Mouse (Mus musculus): ENCODE results near the gene Cntnap1.

Cntnap1 gene

DNA sequence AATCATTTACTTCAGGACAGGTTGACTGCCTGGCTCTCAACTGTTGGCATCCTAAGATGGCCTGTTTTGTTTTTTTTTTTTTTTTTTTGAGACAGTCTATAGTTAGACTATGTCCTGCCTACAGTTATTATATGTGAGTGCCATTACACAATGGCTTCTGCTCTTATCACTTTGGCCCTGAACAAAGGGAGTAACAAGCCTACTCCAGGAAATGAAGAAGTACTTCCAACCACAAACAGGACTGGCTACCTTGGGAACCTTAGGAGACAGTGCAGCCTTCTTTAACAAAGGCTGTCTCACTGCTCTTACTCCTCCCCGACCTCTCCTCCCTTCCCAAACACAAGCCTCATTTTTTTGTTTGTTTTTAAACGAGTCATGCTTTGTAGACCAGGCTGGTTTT is 50.5 kb downstream of the Cntnap1 start:
- DNase-seq (ENCODE audit: low spot score in 2 of 2) = no peak

DNA sequence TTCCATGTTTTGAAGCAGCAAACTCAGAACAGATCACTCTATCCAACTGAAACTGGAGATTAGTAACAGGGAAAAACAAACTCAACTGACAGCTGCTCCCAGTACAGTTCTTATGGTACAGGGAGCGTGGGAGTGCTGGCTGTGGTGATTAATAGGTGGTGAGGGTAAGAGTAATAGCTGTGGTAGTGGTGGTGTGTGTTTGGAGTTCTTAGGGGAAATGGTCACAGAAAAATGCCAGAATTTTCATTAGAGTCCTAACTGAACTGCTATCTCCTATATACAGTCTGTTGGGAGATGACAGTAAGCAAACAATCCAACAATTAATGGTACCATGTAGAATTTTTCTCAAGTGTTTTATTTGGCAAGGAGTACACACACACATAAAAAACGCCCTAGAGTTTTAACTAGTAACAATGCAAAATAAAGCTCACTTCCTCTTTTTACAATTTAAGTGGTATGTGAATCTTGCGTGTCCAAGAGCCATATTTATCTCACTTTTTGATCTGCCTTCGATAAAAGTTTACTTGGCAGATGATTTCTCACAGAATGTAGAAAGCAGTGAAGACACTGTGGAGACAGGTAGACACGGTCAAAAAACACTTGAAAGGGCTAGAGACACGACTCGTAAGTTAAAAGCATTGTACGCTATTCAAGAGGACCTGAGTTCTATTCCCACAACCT is 51.1 kb downstream of the Cntnap1 start:
- no peak for DNase-seq (ENCODE audit: low spot score in 2 of 2)

DNA sequence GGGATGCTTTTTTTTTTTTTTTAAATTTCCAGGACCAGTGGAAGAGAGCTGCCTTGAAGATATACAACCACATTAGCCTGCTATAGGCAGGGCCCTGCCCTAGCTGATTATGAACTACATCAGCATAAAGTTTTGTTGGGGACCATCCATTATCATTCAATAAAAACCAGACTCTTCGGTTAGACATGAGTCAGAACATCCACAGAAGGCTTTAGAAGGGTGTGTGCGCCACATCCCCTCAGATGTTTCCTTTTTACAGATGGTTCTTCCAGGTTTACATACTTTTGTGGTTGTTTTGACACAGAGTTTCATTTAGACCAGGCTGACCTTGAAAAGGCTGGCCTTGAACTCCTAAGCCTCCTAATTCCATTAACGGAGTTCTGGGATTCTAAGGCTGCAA is 54.0 kb downstream of the Cntnap1 start:
- no peak for DNase-seq (ENCODE audit: low spot score in 2 of 2)

DNA sequence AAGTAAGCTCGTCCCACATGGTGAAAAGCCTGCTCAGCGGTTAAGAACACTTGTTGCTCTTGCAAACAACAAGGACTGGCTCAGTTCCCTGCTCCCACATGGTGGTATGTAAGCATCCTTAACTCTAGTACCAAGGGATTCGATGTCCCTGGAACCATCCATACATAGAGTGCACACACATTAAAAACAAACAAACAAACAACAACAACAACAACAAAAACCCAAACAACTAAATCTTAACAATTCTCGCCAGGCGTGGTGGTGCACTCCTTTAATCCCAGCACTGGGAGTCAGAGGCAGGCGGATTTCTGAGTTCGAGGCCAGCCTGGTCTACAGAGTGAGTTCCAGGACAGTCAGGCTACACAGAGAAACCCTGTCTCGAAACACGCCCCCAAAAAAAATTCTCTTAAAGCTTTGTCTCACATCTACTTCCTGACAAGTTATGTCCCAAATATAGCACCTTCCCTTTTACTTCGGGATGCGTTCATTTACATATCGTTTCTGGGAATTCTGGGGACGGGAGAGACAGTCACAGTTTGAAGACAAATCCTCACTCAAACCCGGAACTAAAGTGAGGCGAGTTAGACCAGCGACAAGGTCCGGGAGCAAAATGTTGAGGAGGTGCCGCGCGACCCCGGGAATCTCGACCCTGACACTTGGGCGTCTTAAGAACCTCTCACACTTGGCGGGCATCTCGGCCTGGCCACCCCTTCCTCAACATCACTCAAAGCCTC is 55.2 kb downstream of the Cntnap1 start:
- DNase-seq (ENCODE audit: low spot score in 2 of 2) = no peak

DNA sequence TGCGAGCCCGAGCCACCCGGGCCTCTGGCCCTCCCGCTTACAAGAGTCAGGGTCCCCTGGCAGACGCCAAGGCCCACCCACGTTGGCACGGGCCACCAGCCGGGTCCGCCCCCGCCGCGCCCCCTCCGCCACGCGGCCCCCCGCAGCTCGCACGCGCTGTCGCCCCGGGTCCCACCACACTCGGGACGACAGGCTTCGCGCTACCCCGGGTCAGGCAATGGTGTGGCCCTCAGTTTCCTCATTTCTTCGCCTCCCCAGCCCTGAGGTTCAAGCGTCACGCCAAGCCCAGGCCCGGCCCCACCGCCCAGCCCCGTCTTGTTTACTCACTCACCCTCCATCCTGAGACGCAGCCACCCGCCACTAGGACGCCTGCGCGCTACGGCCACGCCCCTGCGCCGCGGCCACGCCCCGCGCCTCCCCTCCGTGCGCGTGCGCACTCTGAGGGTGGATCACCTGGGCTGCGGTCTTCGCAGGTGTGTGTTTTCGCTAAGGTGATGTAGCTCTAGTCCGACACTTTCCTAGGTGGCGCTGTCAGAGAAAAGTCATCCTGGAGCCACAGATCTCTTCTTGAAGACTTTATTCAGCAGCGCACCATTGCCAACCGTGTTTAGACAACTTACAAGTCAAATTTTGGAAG is 55.9 kb downstream of the Cntnap1 start, which contains the start of gene Ezh1:
Gene Ezh1 (minus strand): TSS at position 399 of the 637 bp plus-strand sequence.
- peak; percentile 83 to 87 for DNase-seq (ENCODE audit: low spot score in 2 of 2)

DNA sequence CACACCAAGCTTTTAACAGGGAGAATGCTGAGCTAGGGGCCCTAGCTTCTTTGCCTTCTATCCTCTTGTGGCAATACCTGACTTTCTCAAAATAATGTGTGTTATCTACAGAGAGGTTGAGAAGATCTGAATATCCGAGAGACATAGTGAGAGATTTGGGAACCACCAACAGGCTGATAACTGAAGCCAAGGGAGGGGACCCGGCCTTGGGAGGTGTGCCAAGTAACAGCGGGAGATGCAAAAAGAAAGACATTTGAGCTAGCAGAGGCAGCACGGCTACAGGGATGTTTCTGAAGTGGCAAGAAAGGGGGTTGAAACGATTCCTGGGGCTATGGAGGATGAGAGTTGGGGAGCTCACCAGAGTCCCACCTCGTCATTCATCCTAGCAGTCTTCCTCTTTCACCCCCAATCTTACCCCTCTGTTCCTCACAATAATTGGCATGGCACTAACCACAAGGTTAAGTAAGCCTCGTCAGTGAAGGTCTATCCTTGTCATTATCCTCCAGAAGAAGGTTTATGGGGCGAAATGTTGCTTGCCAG is 59.1 kb downstream of the Cntnap1 start:
- DNase-seq (ENCODE audit: low spot score in 2 of 2) = no peak

DNA sequence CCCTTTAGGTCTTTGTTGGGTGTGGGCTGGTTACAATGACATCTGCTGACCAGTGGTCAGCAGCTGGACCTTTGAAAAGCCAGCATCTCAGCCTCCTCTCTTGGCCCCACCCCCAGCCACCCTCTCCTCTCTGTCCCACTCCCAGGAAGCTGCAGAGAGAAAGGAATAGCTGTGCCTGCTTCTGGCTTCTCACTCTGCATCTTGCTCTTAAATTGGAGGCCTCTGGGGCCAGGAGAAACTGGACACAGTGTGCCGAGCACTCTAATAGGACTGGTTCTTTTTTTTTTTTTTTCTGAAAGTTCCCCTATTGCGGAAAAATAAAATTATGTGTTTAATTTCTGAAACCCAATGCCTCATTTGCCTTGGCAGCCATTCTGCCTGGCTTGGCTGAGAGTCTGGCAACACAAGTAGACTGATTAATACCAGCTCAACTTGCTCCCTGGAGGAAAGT is 59.8 kb downstream of the Cntnap1 start:
- no peak for DNase-seq (ENCODE audit: low spot score in 2 of 2)

DNA sequence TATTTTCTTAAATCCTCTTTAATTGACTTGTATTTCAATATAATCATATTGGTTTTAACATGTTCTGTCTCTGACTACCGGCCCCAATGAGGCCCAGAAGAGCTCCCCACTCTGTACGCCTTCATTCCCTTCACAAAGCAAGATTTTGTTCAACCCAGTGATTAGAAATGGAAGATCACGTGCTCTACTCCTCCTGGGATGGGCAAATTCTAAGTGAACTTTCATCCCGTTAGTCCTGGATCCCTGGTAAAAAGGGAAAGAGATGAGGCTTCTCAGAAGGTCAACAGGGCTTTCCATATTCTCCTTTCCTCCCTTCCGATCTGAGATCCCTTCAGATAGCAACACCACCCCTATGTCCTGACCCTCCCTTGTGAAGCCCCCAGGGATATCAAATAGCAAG is 60.2 kb downstream of the Cntnap1 start:
- DNase-seq (ENCODE audit: low spot score in 2 of 2) = no peak

DNA sequence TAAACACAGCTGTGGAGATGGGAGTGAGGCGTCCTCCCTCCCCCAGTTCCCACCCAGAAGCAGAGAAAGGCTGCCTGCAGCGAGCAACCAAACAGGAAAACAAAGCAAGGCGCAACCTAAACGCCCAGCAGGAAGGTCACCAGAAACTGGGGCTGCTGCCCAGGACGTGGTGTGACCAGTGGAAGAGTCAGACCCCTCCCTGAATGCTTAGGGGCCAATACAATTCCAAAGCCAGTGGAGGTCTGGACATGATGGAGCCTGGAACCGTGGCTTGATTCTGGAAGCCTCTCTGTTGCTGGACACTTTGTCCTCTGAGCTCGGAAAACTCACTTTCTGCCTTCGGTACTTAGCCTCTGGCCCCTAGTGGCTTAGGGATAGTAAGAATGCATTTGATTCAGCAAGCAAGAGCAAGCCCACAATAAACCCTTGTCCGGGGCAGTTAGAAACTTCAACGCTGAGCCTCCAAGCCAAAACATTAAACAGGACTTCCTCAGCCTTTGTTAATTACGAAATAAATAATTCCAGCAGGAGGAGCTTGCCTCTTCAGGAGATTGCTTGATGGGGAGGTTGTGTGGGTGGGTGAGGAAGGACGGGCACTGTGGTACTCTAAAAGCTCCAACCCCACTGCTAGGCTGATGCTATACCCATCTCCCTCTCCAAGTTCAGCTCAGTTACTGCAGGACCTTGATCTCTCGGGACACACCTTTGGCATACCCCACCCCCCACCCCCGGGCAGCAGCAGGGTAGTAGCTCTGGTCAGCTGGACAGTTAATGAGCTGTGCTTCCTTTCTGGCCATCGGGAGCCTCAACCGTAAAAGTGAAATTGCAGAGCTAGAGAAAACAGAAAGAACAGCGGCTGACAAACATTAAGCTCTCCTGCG is 60.9 kb downstream of the Cntnap1 start:
- DNase-seq (ENCODE audit: low spot score in 2 of 2) = no peak

DNA sequence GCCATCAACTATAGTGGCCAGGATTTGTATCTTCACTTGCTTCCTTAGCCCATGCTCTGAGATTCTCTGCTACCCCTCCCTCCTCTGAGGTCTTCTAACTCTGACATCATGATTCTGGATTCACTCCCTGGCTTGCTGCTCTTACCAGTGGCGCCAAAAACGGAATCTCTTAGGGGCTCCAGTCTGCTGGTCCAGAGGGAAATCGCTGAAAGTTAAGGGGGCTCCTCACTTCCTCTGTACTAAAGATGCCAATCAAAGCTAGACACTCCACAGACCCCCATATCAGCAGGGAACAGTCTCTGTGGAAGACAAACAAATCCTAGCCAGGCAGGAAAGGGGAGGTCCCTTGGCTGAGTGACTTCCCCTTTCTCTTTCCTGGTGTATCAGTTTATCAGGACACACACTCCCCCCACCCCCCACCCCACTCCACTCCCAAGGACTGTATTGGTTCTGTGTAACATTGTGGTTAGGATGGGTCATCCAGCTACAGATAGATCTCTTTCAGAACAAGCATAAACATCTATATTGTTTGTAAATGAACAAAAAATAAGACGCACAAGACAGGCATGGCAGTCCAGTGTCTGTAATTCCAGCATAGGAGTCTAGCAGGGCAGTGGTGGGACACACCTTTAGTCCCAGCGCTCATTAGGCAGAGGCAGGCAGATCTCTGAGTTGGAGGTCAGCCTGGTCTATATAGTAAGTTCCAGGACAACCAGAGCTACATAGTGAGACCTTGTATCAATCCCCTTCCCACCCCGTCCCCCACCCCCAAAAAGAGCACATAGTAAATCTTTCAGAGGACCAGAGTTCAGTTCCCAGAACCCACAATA is 61.9 kb downstream of the Cntnap1 start:
- DNase-seq (ENCODE audit: low spot score in 2 of 2) = no peak

DNA sequence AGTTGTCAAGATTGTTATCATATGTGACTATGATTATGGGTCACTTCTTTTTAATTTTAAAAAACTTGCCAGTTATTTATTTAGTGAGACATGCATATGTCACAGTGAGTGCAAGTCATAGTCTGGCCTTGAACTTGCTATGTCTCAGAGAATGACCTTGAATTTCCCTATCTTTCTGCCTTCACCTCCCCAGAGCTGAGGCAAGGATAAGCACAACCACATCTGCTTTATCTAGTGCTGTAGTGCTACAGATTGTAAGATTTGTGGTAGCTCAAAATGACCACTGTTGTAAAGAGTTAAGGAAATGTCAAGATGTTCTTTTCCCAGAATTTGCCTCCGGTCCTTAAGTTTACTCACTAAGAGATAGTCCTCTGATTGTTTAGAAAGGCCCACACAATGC is 62.9 kb downstream of the Cntnap1 start:
- no peak for DNase-seq (ENCODE audit: low spot score in 2 of 2)

DNA sequence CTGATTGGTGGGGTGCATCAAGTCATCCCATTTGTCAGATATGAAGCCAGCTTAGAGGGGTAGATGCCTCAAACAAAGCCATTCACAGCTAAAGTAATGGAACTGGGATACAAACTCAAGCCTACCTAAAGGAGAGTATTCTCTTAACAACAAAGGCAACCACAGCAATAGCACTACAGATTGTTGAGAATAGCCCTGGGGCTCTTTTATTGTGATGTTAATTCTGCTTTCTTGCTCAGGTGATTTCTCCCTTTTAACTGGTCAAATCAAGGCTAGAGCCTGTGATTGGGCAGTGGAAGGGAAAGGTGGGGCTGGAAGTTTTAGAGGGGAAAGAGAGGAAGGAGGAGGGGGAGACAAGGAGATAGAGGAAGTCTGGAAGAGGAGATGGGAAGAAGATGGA is 63.8 kb downstream of the Cntnap1 start:
- no peak for DNase-seq (ENCODE audit: low spot score in 2 of 2)

DNA sequence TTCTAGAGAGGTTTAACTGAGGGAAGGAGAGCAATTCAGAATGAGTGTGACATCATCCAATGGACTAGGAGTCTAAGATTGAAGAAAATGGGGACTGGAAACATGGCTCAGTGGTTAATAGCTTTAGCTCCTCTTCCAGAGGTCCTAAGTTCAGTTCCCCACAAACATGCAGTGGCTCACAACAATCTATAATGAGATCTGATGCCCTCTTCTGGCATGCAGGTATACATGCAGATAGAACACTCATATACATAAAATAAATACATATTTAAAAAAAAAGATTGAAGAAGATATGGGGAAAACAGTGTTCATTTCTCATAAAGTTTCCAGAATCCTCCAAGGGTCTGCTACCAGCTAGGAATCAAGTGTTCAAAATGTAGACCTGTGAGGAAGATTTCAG is 65.1 kb downstream of the Cntnap1 start:
- DNase-seq (ENCODE audit: low spot score in 2 of 2) = no peak

DNA sequence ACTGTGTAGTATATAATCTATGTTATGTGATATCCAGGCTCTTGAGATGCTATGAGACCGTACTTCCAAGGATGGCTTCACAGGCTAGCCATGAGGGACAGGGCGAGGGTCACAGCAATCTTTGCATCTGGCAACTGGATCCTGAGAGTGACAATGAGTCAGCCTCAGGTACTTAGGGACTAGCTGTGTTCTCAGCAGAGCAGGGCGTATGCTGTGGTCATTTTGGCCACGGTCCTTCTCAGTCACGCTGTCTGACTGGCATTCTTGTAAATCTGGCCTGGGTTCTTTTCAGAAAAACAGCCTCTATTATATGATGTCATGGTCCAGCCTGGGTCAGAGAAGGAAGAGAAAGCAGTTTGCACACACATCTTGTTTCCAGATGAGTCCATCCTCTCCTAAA is 66.5 kb downstream of the Cntnap1 start:
- no peak for DNase-seq (ENCODE audit: low spot score in 2 of 2)

DNA sequence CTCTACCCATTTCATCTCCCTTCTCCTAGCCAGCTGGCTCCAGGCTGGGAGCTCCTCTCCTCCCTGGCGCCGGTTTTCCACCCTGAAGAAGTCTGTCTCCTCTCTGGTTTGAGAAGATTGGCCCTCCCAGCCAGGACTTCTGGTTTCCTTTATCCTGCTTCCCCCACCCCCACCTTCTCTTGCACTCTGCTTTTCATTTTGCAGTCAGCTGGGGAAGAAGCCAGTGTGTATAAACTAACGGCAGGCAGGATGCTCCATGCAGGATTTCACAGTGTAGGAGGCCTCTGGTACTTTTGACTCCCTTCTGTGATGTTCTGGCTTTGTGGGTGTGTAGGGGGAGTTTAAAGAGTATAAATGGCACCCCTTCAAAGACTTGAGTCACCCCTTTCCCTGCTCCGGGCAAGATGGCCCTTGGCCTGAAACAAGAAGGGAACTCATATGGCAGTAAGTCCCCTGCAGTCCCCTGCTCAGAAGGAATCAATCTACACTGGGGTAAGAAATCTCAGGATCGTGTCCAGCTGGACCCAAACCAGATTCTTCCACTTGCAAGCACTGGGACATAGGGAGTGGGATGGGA is 67.8 kb downstream of the Cntnap1 start:
- DNase-seq (ENCODE audit: low spot score in 2 of 2) = no peak
